12 mouse cellular contexts compared by ENCODE assay signal in the genomic region with DNA sequence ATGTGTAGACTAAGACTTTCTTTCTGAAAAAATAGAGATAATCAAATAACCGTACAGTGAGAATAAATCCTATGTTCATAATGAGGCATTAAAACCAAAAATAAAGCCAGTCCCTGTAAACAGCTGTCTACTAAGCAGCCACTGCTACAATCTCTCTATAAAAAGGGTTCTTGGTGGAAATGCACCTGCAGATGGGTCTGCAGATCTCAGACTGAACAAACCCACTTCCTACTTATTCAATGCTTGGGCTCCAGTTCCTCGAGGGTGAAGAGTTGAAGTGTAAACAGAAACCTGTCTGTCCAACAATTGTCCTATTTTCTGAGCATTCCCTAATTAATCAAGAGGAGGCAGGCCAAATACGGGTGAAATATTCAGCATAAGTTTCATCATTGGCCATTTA.
"Had no signal": no experiment of that assay in that cellular context is flagged by ENCODE, and none has a peak within 500 bp of the region (broad histone marks: within the 10 kb centered on the region; RNA-seq: fewer than 3 reads in every experiment).

No protein-coding gene starts in this region.

- ATAC-seq: midbrain, embryonic 16.5 days had no signal

- H3K36me3 ChIP-seq: limb, embryonic 15.5 days; liver, embryonic 13.5 days; midbrain, embryonic 12.5 days had no signal

- H3K27ac ChIP-seq: limb, embryonic 15.5 days; liver, embryonic 13.5 days; midbrain, embryonic 12.5 days had no signal

- H3K4me3 ChIP-seq: limb, embryonic 15.5 days; liver, embryonic 13.5 days; midbrain, embryonic 12.5 days had no signal

- H3K9ac ChIP-seq: limb, embryonic 15.5 days; liver, embryonic 13.5 days; midbrain, embryonic 12.5 days had no signal

- DNase-seq: kidney, adult 8-10 months; kidney, postnatal 36 days; layer of hippocampus, adult 9-11 months; layer of hippocampus, postnatal 36 days; liver, embryonic 13.5 days; lung, adult 18-20 months; right cerebral cortex, adult 18-20 months; right cerebral cortex, postnatal 25 days; thymus, postnatal 14 days had no signal

- H3K27me3 ChIP-seq: limb, embryonic 15.5 days; liver, embryonic 13.5 days; midbrain, embryonic 12.5 days had no signal
